Mouse (Mus musculus) thymus, adult 2 months (tissue): ENCODE measurements around the gene Grxcr1. TPM values are rescaled to one million over a fixed set of nuclear protein-coding genes. Genes with fewer than 3 reads are reported as not detected.

Source experiments
- DNase-seq: peaks from one replicate; pipeline ENCODE4 v3.0.0; 2021
- H3K27ac ChIP-seq: fragments of 200-500 bp; 2 replicates; pipeline ENCODE4 v1.5.1; 2012; ENCODE audit warnings: low read length, control low read depth; ENCODE audit not compliant: control insufficient read depth, insufficient read depth
- H3K27me3 ChIP-seq: fragments of 200-500 bp; 2 replicates; pipeline ENCODE4 v1.6.1; 2012; ENCODE audit warnings: mild to moderate bottlenecking, low read length, moderate library complexity, mixed read lengths; ENCODE audit not compliant: control insufficient read depth, insufficient read depth
- H3K36me3 ChIP-seq: fragments of 200-500 bp; 2 replicates; pipeline ENCODE4 v1.6.1; 2012; ENCODE audit warnings: mild to moderate bottlenecking, low read length, moderate library complexity; ENCODE audit not compliant: control insufficient read depth, insufficient read depth
- H3K4me1 ChIP-seq: fragments of 200-500 bp; replicated peaks from 2 replicates; pipeline ENCODE4 v1.6.1; 2012; ENCODE audit warnings: low read length; ENCODE audit not compliant: control insufficient read depth, insufficient read depth
- H3K4me3 ChIP-seq: fragments of 200-500 bp; 2 replicates; pipeline ENCODE4 v1.5.1; 2012; ENCODE audit warnings: mild to moderate bottlenecking, low read length, control low read depth, moderate library complexity; ENCODE audit not compliant: control insufficient read depth, insufficient read depth
- CTCF ChIP-seq: fragments of 200-500 bp; IDR thresholded peaks from 2 replicates; pipeline ENCODE4 v1.5.1; 2012; ENCODE audit warnings: mild to moderate bottlenecking, control low read depth, low read length, moderate library complexity, borderline replicate concordance; ENCODE audit not compliant: control insufficient read depth, poor library complexity, insufficient read depth; ENCODE audit errors: extremely low read depth
- POLR2A ChIP-seq: fragments of 200-500 bp; IDR thresholded peaks from 2 replicates; pipeline ENCODE4 v1.6.1; 2012; ENCODE audit warnings: mild to moderate bottlenecking, low read length, control low read depth, moderate library complexity; ENCODE audit not compliant: control insufficient read depth, poor library complexity, insufficient read depth; ENCODE audit errors: extremely low read depth
- WGBS: fragments of 180-500 bp; shearing (Covaris S2); methylation state at CpG from one replicate; pipeline ENCODE4 v1.1.7; 2018; 5-methylcytosine and 5-hydroxymethylcytosine counted together
- polyA plus RNA-seq: library from polyadenylated mRNA; depleted of rRNA; stranded (reverse); fragments of >200 nt; gene quantifications from 2 replicates; pipeline ENCODE4 v1.2.3, GENCODE M21; 2012; rRNA removed

Gene Grxcr1
- polyA plus RNA-seq, 1 experiment: not detected

GRCm38 (mm10) chr5:68149946-68150345, 118.3 kb downstream of the Grxcr1 start:
- no peak for DNase-seq
- Histone ChIP-seq H3K27me3 (no peaks in the 10 kb centered on the region), H3K4me3 (no peak overlapping the region), H3K36me3 (no peaks in the 10 kb centered on the region), H3K4me1 (no peaks in the 10 kb centered on the region), H3K27ac (no peak overlapping the region)
- TF ChIP-seq CTCF (no peak), POLR2A (no peak)
- 64% methylated on average over 3 of the region's 3 CpGs for WGBS

GRCm38 (mm10) chr5:68150347-68151043, 118.9 kb downstream of the Grxcr1 start:
- H3K4me3 ChIP-seq: no peak overlapping the region
- no peaks in the 10 kb centered on the region for H3K4me1 ChIP-seq
- H3K27me3 ChIP-seq: no peaks in the 10 kb centered on the region
- DNase-seq: no peak
- 86% methylated on average over 4 of the region's 4 CpGs for WGBS
- TF ChIP-seq CTCF (no peak), POLR2A (no peak)
- H3K36me3 ChIP-seq: no peaks in the 10 kb centered on the region
- no peak overlapping the region for H3K27ac ChIP-seq

DNA sequence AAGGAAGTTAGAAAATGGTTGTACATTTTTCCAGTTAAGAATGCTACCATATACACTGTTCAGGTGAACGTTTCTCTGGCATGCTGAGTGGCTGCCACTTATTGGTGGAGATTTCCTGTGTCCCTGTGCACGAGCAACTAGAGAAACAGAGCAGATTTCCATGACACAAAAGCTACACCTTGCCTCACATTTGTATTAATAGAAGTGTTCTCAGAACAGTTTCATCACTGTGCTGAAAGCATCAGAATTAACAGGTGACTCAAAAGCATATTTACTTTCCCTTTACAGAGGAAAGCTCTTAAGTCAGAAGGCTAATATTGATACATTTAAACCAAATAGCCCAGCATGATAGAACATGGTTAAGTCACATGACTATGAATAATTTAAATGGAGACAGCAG, 130.9 kb downstream of the Grxcr1 start:
- 63% methylated on average over 2 of the region's 2 CpGs for WGBS
- TF ChIP-seq CTCF: no peak
- no peak for TF ChIP-seq POLR2A
- no peaks in the 10 kb centered on the region for H3K4me1 ChIP-seq
- H3K27ac ChIP-seq: no peak overlapping the region
- no peaks in the 10 kb centered on the region for H3K27me3 ChIP-seq
- DNase-seq: no peak
- H3K4me3 ChIP-seq: no peak overlapping the region
- no peaks in the 10 kb centered on the region for H3K36me3 ChIP-seq

DNA sequence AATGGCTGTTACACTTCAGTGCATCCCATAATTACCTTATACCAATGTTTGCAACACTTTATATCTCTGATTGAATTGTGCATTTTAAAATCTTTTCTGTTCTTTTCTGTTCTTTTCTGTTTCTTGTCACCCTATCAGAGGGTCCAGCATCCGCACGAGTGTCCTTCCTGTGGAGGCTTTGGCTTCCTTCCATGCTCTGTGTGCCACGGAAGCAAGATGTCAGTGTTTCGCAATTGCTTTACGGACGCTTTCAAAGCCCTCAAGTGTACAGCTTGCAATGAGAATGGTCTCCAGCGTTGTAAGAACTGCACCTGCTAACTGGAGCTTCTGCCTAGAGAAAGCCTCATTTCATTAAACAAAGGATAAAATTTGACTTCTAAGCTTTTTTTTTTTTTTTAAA, 134.3 kb downstream of the Grxcr1 start:
- no peaks in the 10 kb centered on the region for H3K36me3 ChIP-seq
- no peak for DNase-seq
- H3K4me1 ChIP-seq: no peaks in the 10 kb centered on the region
- TF ChIP-seq CTCF (no peak), POLR2A (no peak)
- no peak overlapping the region for H3K27ac ChIP-seq
- no peaks in the 10 kb centered on the region for H3K27me3 ChIP-seq
- 69% methylated on average over 7 of the region's 7 CpGs for WGBS
- no peak overlapping the region for H3K4me3 ChIP-seq

Other genes starting within 250 kb of the Grxcr1 start
- 27.8 and 63.5 TPM in 2 replicates for gene Atp8a1, start 184.4 kb upstream of the Grxcr1 start, polyA plus RNA-seq
- gene Gm5108, start 90.2 kb upstream of the Grxcr1 start, polyA plus RNA-seq: not detected in 2 replicates
- gene Gm21905, start 85.4 kb upstream of the Grxcr1 start, polyA plus RNA-seq: not detected in 2 replicates